Mouse (Mus musculus) layer of hippocampus, postnatal 10 days (tissue): ENCODE data around the gene Kif11. TPM values are rescaled to one million over a fixed set of nuclear protein-coding genes. Genes with fewer than 3 reads are reported as not detected.

Experiments
- DNase-seq, 2 experiments: peaks; one replicate each; pipeline ENCODE4 v3.0.0; 2021; ENCODE audit warnings: low spot score in 2 of 2
- total RNA-seq, 2 experiments: library from RNA; stranded (reverse); gene quantifications; 2 replicates each; pipeline ENCODE4 v1.2.3; 2021

Gene Kif11
- total RNA-seq, 2 experiments from 2014 or later = 4.5 to 5.1 TPM

DNA sequence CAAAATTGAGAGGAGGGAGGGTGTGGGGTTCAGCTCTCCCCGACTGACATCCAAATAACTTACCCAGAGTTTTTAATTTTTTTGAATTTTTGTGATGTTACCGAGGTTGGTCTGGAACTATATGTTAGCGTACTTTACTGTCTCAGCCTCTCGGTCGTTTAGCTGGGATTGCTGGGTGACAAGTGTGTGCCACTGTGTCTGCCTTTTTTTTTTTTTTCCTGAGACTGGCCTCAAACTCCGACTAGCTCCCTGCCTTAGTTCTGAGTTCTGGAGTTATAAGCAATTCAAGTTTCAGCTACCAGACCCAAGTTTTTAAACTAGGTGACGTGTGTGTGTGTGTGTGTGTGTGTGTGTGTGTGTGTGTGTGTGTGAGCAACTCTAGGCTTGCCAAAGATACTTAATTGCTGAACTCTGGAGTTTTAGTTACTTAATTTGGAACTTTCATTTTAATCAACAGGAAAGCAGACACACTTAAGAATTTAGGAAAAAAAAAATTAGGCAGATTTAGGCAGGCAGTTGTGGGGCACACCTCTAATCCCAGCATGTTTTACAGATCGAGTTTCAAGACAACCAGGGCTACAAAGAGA lies 1.3 kb downstream of the Kif11 start:
- no peak for DNase-seq

DNA sequence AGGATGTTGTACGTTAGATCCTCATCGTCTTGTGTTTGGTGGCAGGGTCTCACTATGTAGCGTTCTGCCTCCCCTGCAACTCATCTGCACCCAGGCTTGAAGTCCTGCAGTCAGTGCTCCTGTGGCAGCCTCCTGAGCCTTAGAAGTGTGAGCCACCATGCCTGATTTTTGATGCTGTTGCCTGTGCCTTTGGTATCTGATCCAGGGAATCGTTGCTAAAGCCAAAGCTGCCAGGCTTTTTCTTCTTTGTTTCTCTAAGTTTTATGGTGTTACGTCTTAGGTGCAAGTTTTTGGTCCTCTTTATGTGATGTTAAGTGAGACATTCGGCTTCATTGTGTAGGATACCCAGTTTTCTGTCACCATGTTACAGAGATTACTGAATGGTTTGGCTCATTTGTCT lies 2.6 kb downstream of the Kif11 start:
- DNase-seq = no peak

GRCm38 (mm10) chr19:37386126-37386525 lies 9.9 kb downstream of the Kif11 start:
- no peak for DNase-seq

DNA sequence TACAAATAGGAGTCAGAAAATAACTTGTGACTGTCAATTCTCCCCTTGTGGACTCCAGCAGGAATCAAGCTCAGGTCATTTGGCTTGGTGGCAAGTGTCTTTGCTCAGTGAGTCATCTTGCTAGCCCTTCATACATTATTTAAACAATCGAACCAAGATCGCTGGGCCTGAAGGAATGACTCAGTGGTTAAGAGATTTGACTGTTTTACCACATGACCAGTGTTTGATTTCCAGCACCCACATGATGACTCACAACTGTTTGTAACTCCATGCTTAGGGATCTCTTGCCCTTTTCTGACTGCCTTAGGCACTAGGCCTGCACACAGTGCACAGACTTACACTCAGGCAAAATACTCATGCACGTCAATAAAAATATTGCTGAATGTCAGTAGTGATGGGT lies 15.7 kb downstream of the Kif11 start:
- no peak for DNase-seq

DNA sequence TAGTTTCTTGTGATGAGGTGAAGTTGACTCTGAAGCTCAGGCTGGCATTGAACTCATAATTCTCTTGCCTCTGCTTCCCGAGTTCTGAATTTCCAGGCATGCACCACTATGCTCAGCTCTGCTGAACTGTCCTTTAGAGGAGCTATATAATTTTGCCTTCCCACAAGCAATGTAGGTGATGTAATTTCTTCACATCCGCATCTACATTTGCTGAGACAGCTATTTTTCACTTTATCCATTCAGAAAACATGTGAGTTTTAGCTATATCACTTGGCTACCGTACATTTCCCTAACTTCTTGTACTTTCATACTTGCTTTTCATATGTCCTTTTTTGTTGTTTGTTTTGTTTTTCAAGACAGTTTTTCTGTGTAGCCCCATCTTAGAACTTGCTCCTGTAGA lies 20.1 kb downstream of the Kif11 start:
- DNase-seq = no peak

- no peak for DNase-seq
Measured at GRCm38 (mm10) chr19:37400936-37401335, 24.7 kb downstream of the Kif11 start.

GRCm38 (mm10) chr19:37418294-37418693 lies 42.1 kb downstream of the Kif11 start:
- peak; percentile 14 to 26 for DNase-seq

DNA sequence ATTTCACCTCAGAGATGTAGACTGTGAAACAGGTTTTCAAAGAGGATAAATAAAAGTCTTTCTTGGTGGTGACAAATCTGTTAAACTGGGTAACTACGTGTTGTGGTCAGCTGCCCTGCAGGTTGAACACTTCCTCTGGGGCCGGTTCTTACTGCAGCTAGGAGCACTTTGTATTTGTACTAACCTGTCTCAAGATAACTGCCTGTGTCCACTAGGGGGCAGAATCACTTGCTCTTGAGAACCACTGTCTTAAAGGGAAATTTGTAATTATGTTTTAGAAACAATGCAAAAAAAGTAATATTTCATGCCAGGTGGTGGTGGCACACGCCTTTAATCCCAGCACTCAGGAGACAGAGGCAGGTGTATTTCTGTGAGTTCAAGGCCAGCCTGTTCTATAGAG lies 43.4 kb downstream of the Kif11 start:
- peak; percentile 28 to 41 for DNase-seq

- DNase-seq = no peak
Measured at GRCm38 (mm10) chr19:37428589-37428988, 52.4 kb downstream of the Kif11 start.

GRCm38 (mm10) chr19:37431139-37431756 lies 55.0 kb downstream of the Kif11 start:
- no peak for DNase-seq

DNA sequence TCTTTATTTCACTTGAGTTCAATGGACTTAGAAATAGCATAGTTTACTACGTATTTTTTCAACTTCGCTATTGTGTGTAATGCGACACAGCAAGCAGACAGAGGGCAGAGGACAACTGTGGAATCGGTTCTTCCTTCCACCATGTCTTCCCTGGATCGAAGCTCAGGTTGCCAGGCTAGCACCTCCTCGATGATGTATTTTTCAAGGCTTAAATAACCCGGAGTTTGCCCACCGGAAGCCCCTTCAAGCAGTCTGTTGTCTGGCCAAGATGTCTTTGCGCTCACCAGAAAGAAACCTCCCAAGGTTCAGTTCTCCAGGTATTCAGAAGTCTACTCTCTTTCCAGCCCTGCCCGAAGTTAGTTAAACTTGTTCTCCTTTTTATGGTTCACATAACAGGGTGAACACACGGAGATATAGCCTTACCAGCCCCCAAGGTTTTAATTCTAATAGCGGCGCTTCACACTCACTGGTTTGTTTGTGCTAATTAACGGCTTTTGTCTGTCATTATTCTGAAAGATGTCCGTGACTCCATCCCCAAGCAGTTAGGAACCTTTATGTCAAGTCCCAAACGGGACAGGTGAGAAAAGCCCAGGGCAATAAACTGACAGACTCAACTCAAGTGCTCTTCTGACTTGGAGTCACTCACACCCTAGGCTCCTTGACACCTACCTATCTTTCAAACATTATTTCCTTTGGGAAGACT lies 56.8 kb downstream of the Kif11 start:
- DNase-seq = no peak

- no peak for DNase-seq
Measured at GRCm38 (mm10) chr19:37433895-37434262, 57.7 kb downstream of the Kif11 start.

DNA sequence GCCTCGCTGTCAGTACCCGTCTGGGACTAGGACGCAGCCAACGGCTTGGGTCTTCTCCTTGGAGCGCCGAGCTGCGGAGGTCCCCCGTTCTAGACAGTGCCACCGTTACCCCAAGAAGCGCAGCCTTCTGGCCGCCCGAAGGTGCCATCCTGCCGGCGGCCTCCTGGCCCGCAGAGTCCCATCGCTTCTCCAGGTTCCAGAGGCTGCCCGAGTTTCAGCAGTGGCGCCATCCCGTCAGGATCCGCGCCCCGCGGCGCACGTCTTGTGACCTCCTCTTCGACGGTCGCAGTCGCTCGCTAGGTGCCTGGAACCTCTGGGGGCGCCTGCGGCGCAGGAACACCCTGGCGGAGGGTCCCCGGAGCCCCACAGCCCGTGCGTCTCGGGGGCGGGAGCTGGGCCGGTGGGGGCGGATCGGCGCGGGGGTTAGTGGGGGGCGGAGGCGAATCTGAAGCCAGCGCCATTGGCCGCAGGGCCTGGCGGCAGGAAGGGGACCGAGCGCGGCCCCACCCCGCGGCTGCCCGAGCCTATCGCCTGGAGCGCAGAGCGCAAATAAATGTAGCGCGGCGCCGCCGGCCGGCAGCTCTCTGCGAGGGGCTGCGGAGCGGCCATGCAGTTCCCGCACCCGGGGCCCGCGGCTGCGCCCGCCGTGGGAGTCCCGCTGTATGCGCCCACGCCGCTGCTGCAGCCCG lies 58.2 kb downstream of the Kif11 start, which contains the start of gene Hhex:
TSS of gene Hhex (plus strand) at position 548 of the 689 bp plus-strand sequence.
- peak; percentile 34 to 53 for DNase-seq

GRCm38 (mm10) chr19:37435041-37435852 lies 59.0 kb downstream of the Kif11 start:
- DNase-seq = peak; percentile 12 to 15

DNA sequence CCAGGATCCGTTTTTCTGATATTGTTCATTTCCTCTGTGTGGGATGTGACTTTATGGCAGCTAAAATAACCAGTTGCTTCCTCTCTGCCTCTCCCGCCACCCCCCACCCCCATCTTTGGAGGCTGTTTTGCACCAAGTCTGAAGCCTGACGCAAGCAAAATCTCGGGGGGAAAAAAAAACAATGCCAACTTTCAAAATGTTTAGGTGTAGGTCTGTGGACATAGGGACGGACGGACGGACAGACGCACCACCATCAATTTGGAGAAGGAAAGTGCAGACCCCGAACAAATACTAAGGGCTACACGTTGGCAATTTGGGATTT lies 59.6 kb downstream of the Kif11 start:
- DNase-seq = no peak

GRCm38 (mm10) chr19:37436514-37437288 lies 60.5 kb downstream of the Kif11 start:
- peak; percentile 8 to 20 for DNase-seq

GRCm38 (mm10) chr19:37437289-37437606 lies 61.0 kb downstream of the Kif11 start:
- DNase-seq = no peak

- no peak for DNase-seq
Measured at GRCm38 (mm10) chr19:37440181-37440580, 64.0 kb downstream of the Kif11 start.

- no peak for DNase-seq
Measured at GRCm38 (mm10) chr19:37440708-37441475, 64.7 kb downstream of the Kif11 start.
